Mouse (Mus musculus): ENCODE measurements around the gene Ldlr. TPM values are rescaled to one million over a fixed set of nuclear protein-coding genes. Genes with fewer than 3 reads are reported as not detected.
"Not testable (repeated sequence)": the region's sequence is repeated elsewhere in the genome, so short reads cannot be mapped to it uniquely, and the experiment has no call there.

The Ldlr gene
- polyA plus RNA-seq, 1 experiment from 2014 or later = 5.2 TPM

GRCm38 (mm10) chr9:21694071-21694470 is 29.2 kb upstream of the Ldlr start:
- ATAC-seq = no peak
- H3K27me3 ChIP-seq (replicated peaks; ENCODE audit: control insufficient read depth, insufficient read depth, low read length) = no peaks in the 10 kb centered on the region
- no peak overlapping the region for H3K9ac ChIP-seq (ENCODE audit: low read length)
- H3K9me3 ChIP-seq (replicated peaks; ENCODE audit: control insufficient read depth, low read length) = no peaks in the 10 kb centered on the region
- DNase-seq (ENCODE audit: low spot score) = no peak
- H3K4me2 ChIP-seq (ENCODE audit: low read length) = no peak overlapping the region
- H3K27ac ChIP-seq (ENCODE audit: low read depth, low read length) = no peak overlapping the region
- H3K4me3 ChIP-seq (ENCODE audit: low read depth, low read length) = no peak overlapping the region
- H3K36me3 ChIP-seq (ENCODE audit: control insufficient read depth, insufficient read depth, low read length) = peaks cover 85% of the 10 kb centered on the region
- H3K4me1 ChIP-seq (ENCODE audit: control insufficient read depth, insufficient read depth, low read length) = no peaks in the 10 kb centered on the region

- ATAC-seq (no peak), DNase-seq (ENCODE audit: low spot score) (no peak)
- H3K9me3 ChIP-seq (replicated peaks; ENCODE audit: control insufficient read depth, low read length) = no peaks in the 10 kb centered on the region
- no peaks in the 10 kb centered on the region for H3K27me3 ChIP-seq (replicated peaks; ENCODE audit: control insufficient read depth, insufficient read depth, low read length)
- no peak overlapping the region for H3K4me2 ChIP-seq (ENCODE audit: low read length)
- 94% methylated on average over 5 of the region's 5 CpGs for WGBS
- H3K9ac ChIP-seq (ENCODE audit: low read length) = no peak overlapping the region
- peaks cover 87% of the 10 kb centered on the region for H3K36me3 ChIP-seq (ENCODE audit: control insufficient read depth, insufficient read depth, low read length)
- H3K27ac ChIP-seq (ENCODE audit: low read depth, low read length) = no peak overlapping the region
- no peak overlapping the region for H3K4me3 ChIP-seq (ENCODE audit: low read depth, low read length)
- no peaks in the 10 kb centered on the region for H3K4me1 ChIP-seq (ENCODE audit: control insufficient read depth, insufficient read depth, low read length)
These were observed 28.0 kb upstream of the Ldlr start for GRCm38 (mm10) chr9:21695229-21695792.

- no peaks in the 10 kb centered on the region for H3K9me3 ChIP-seq (replicated peaks; ENCODE audit: control insufficient read depth, low read length)
- no peak overlapping the region for H3K9ac ChIP-seq (ENCODE audit: low read length)
- H3K4me3 ChIP-seq (ENCODE audit: low read depth, low read length) = no peak overlapping the region
- ATAC-seq (no peak), DNase-seq (ENCODE audit: low spot score) (no peak)
- H3K27ac ChIP-seq (ENCODE audit: low read depth, low read length) = no peak overlapping the region
- H3K27me3 ChIP-seq (replicated peaks; ENCODE audit: control insufficient read depth, insufficient read depth, low read length) = no peaks in the 10 kb centered on the region
- H3K4me2 ChIP-seq (ENCODE audit: low read length) = no peak overlapping the region
- H3K4me1 ChIP-seq (ENCODE audit: control insufficient read depth, insufficient read depth, low read length) = no peaks in the 10 kb centered on the region
- H3K36me3 ChIP-seq (ENCODE audit: control insufficient read depth, insufficient read depth, low read length) = peaks cover 89% of the 10 kb centered on the region
- WGBS = 87% methylated on average over 6 of the region's 6 CpGs
These were observed 26.2 kb upstream of the Ldlr start for GRCm38 (mm10) chr9:21697121-21697520.

- not testable (repeated sequence) for H3K4me3 ChIP-seq (ENCODE audit: low read depth, low read length); H3K4me2 ChIP-seq (ENCODE audit: low read length); ATAC-seq; H3K9ac ChIP-seq (ENCODE audit: low read length); H3K4me1 ChIP-seq (ENCODE audit: control insufficient read depth, insufficient read depth, low read length); H3K9me3 ChIP-seq (replicated peaks; ENCODE audit: control insufficient read depth, low read length); H3K27me3 ChIP-seq (replicated peaks; ENCODE audit: control insufficient read depth, insufficient read depth, low read length); H3K27ac ChIP-seq (ENCODE audit: low read depth, low read length); DNase-seq (ENCODE audit: low spot score)
- peaks cover 90% of the 10 kb centered on the region for H3K36me3 ChIP-seq (ENCODE audit: control insufficient read depth, insufficient read depth, low read length)
- WGBS = 85% methylated on average over 6 of the region's 6 CpGs
These were observed 24.0 kb upstream of the Ldlr start for GRCm38 (mm10) chr9:21699280-21699679.

- H3K27me3 ChIP-seq (replicated peaks; ENCODE audit: control insufficient read depth, insufficient read depth, low read length) = no peaks in the 10 kb centered on the region
- no peak overlapping the region for H3K9ac ChIP-seq (ENCODE audit: low read length)
- H3K4me3 ChIP-seq (ENCODE audit: low read depth, low read length) = no peak overlapping the region
- no peak overlapping the region for H3K4me2 ChIP-seq (ENCODE audit: low read length)
- no peak for ATAC-seq
- H3K36me3 ChIP-seq (ENCODE audit: control insufficient read depth, insufficient read depth, low read length) = peaks cover 91% of the 10 kb centered on the region
- WGBS = 96% methylated on average over 14 of the region's 14 CpGs
- DNase-seq (ENCODE audit: low spot score) = no peak
- no peaks in the 10 kb centered on the region for H3K9me3 ChIP-seq (replicated peaks; ENCODE audit: control insufficient read depth, low read length)
- H3K27ac ChIP-seq (ENCODE audit: low read depth, low read length) = no peak overlapping the region
- H3K4me1 ChIP-seq (ENCODE audit: control insufficient read depth, insufficient read depth, low read length) = no peaks in the 10 kb centered on the region
These were observed 22.2 kb upstream of the Ldlr start for GRCm38 (mm10) chr9:21701091-21701490.

GRCm38 (mm10) chr9:21703494-21703893 is 19.8 kb upstream of the Ldlr start:
- no peaks in the 10 kb centered on the region for H3K4me1 ChIP-seq (ENCODE audit: control insufficient read depth, insufficient read depth, low read length)
- WGBS = 95% methylated on average over 7 of the region's 7 CpGs
- H3K27me3 ChIP-seq (replicated peaks; ENCODE audit: control insufficient read depth, insufficient read depth, low read length) = no peaks in the 10 kb centered on the region
- no peak overlapping the region for H3K9ac ChIP-seq (ENCODE audit: low read length)
- H3K4me2 ChIP-seq (ENCODE audit: low read length) = no peak overlapping the region
- no peak for ATAC-seq
- no peak overlapping the region for H3K27ac ChIP-seq (ENCODE audit: low read depth, low read length)
- no peak overlapping the region for H3K4me3 ChIP-seq (ENCODE audit: low read depth, low read length)
- peaks cover 98% of the 10 kb centered on the region for H3K36me3 ChIP-seq (ENCODE audit: control insufficient read depth, insufficient read depth, low read length)
- DNase-seq (ENCODE audit: low spot score) = no peak
- H3K9me3 ChIP-seq (replicated peaks; ENCODE audit: control insufficient read depth, low read length) = no peaks in the 10 kb centered on the region

GRCm38 (mm10) chr9:21706085-21706484 is 17.2 kb upstream of the Ldlr start:
- no peaks in the 10 kb centered on the region for H3K9me3 ChIP-seq (replicated peaks; ENCODE audit: control insufficient read depth, low read length)
- H3K27ac ChIP-seq (ENCODE audit: low read depth, low read length) = no peak overlapping the region
- DNase-seq (ENCODE audit: low spot score) (no peak), ATAC-seq (no peak)
- no peak overlapping the region for H3K4me2 ChIP-seq (ENCODE audit: low read length)
- H3K36me3 ChIP-seq (ENCODE audit: control insufficient read depth, insufficient read depth, low read length) = peaks cover 73% of the 10 kb centered on the region
- no peak overlapping the region for H3K4me3 ChIP-seq (ENCODE audit: low read depth, low read length)
- H3K9ac ChIP-seq (ENCODE audit: low read length) = no peak overlapping the region
- H3K4me1 ChIP-seq (ENCODE audit: control insufficient read depth, insufficient read depth, low read length) = no peaks in the 10 kb centered on the region
- no peaks in the 10 kb centered on the region for H3K27me3 ChIP-seq (replicated peaks; ENCODE audit: control insufficient read depth, insufficient read depth, low read length)
- 86% methylated on average over 4 of the region's 4 CpGs for WGBS

GRCm38 (mm10) chr9:21706586-21707265 is 16.6 kb upstream of the Ldlr start:
- no peaks in the 10 kb centered on the region for H3K27me3 ChIP-seq (replicated peaks; ENCODE audit: control insufficient read depth, insufficient read depth, low read length)
- no peak for DNase-seq (ENCODE audit: low spot score)
- no peak overlapping the region for H3K4me3 ChIP-seq (ENCODE audit: low read depth, low read length)
- H3K9ac ChIP-seq (ENCODE audit: low read length) = no peak overlapping the region
- H3K4me2 ChIP-seq (ENCODE audit: low read length) = no peak overlapping the region
- 0 out of 2 replicates have a peak, but pooled peaks have one; percentile 15 for ATAC-seq
- no peak overlapping the region for H3K27ac ChIP-seq (ENCODE audit: low read depth, low read length)
- H3K4me1 ChIP-seq (ENCODE audit: control insufficient read depth, insufficient read depth, low read length) = no peaks in the 10 kb centered on the region
- peaks cover 66% of the 10 kb centered on the region for H3K36me3 ChIP-seq (ENCODE audit: control insufficient read depth, insufficient read depth, low read length)
- H3K9me3 ChIP-seq (replicated peaks; ENCODE audit: control insufficient read depth, low read length) = no peaks in the 10 kb centered on the region
- 87% methylated on average over 8 of the region's 8 CpGs for WGBS

- H3K4me3 ChIP-seq (ENCODE audit: low read depth, low read length) = no peak overlapping the region
- WGBS = 95% methylated on average over 3 of the region's 3 CpGs
- no peaks in the 10 kb centered on the region for H3K27me3 ChIP-seq (replicated peaks; ENCODE audit: control insufficient read depth, insufficient read depth, low read length)
- H3K4me2 ChIP-seq (ENCODE audit: low read length) = no peak overlapping the region
- peaks cover 43% of the 10 kb centered on the region for H3K36me3 ChIP-seq (ENCODE audit: control insufficient read depth, insufficient read depth, low read length)
- ATAC-seq (no peak), DNase-seq (ENCODE audit: low spot score) (no peak)
- no peak overlapping the region for H3K9ac ChIP-seq (ENCODE audit: low read length)
- H3K27ac ChIP-seq (ENCODE audit: low read depth, low read length) = no peak overlapping the region
- H3K9me3 ChIP-seq (replicated peaks; ENCODE audit: control insufficient read depth, low read length) = no peaks in the 10 kb centered on the region
- H3K4me1 ChIP-seq (ENCODE audit: control insufficient read depth, insufficient read depth, low read length) = no peaks in the 10 kb centered on the region
These were observed 13.9 kb upstream of the Ldlr start for GRCm38 (mm10) chr9:21709340-21709739.
